Mouse (Mus musculus): ENCODE measurements at regions not wholly inside any gene's neighbourhood (a gene's known extent, or its start where the extent isn't known, plus 50 kb on each side); places are given as distances from the start of the nearest gene placed in this dataset.

DNA sequence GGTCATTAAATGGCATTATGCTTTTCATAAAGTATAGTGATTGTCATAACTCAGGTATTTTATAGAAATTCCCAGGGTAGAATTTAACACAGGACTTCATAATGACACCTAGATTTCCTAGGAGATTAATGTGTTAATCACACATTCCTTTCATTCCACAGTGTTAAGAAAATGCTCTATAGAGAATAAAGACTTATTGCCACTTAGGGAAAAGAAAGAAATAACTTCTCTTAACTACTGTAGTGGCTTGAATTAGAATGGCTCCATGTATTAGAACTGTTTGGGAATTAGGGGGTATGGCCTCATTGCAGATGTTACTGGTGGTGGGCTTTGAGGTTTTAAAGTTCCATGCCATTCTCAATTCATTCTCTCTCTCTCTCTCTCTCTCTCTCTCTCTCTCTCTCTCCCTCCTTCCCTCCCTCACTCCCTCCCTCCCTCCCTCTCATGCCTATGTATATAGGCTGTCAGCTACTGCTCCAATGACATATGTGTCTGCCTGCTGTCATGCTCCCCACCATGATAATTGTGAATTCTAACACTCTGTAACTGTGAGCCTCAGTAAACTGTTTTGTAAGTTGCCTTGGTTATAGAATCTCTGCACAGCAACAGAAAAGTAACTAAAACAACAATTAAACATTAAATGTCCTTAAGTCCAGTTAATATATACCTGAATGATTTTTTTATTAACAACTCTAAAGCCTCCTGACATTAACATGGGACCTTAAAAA lies 425.1 kb upstream of the Depdc1a start:
- DNase-seq (ENCODE audit: low spot score) (no peak), ATAC-seq (ENCODE audit: low FRiP score) (no peak)
- H3K27ac ChIP-seq = no peak overlapping the region
- H3K4me1 ChIP-seq (replicated peaks; ENCODE audit: control insufficient read depth, insufficient read depth, low read length) = no peaks in the 10 kb centered on the region
- H3K9me3 ChIP-seq (ENCODE audit: control insufficient read depth, low read length) = no peaks in the 10 kb centered on the region
- no peak overlapping the region for H3K4me3 ChIP-seq (replicated peaks; ENCODE audit: low read length)
- no peaks in the 10 kb centered on the region for H3K36me3 ChIP-seq (replicated peaks; ENCODE audit: control insufficient read depth, insufficient read depth)
- no peak overlapping the region for H3K9ac ChIP-seq
- no peak overlapping the region for H3K4me2 ChIP-seq (replicated peaks)
- H3K27me3 ChIP-seq (ENCODE audit: control insufficient read depth, insufficient read depth, low read length) = no peaks in the 10 kb centered on the region

DNA sequence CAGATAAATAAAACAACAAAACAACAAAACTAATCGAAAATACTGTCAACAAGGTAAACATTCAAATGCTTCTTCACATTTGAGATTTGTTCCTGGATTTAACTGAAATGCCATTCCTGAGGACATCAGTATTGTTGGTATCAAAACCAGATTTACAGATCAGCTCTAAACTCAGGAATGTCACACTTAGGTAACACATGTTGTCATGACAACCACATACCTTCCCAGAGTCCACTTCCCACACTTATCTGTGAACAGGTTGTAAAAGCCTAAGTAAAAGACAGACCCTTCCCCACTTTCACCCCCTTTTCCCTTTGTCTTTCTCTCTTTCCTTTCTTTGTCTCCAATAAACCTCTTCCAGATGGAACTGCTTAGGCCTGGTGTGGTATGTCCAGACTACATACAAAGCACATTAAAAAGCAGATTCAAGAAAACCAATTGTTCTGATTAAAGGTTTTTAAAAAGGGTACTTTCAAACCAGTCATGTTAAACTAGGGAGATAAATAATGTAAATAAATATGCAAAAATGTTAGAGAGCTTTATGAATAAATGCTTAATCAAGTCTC lies 438.2 kb upstream of the Depdc1a start:
- ATAC-seq (ENCODE audit: low FRiP score) (no peak), DNase-seq (ENCODE audit: low spot score) (no peak)
- 82% methylated on average over 1 of the region's 1 CpGs for WGBS
- Histone ChIP-seq H3K27me3 (ENCODE audit: control insufficient read depth, insufficient read depth, low read length) (no peaks in the 10 kb centered on the region), H3K9ac (no peak overlapping the region), H3K9me3 (ENCODE audit: control insufficient read depth, low read length) (no peaks in the 10 kb centered on the region), H3K4me1 (replicated peaks; ENCODE audit: control insufficient read depth, insufficient read depth, low read length) (no peaks in the 10 kb centered on the region), H3K27ac (no peak overlapping the region), H3K36me3 (replicated peaks; ENCODE audit: control insufficient read depth, insufficient read depth) (no peaks in the 10 kb centered on the region), H3K4me3 (replicated peaks; ENCODE audit: low read length) (no peak overlapping the region), H3K4me2 (replicated peaks) (no peak overlapping the region)

DNA sequence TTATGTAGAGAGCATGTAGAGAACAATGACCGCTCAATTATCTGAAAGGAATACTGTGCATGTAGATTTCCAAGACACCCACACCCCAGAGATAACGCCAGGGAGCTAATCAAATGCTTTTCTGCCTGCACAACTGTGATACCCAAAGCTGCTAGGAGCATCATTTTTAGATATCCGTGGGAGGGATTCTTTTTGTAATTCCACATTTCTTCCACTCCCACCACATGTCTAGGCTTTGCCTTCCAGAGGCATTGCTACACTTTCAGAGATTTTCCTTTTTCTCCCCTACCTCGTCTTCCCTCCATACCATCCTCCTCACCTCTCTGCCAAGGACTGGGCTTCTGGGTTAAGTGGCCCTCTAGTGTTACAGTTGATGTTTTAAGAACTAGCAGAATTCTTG lies 460.4 kb upstream of the Depdc1a start:
- no peak for DNase-seq (ENCODE audit: low spot score)
- H3K36me3 ChIP-seq (replicated peaks; ENCODE audit: control insufficient read depth, insufficient read depth) = no peaks in the 10 kb centered on the region
- WGBS = 70% methylated on average over 4 of the region's 4 CpGs

DNA sequence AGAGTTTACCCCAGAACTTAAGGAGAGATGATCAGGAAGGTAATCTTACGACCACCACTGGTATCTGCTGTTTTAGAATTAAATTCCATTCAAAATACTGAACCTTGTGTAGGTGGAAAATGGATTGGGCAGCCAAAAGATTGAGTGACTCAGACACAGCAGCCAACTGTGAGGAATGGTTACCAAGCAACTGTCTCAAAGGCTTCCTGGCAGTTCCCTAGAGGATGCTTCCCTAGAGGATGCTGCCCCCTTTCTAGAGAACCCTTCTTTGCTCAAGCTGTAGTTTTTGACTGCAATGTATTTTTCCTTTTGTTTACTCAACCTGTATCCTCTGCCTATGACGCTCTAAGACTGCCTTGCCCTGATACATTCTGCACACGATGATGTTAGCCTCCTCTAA lies 463.7 kb upstream of the Depdc1a start:
- Histone ChIP-seq H3K9ac (no peak overlapping the region), H3K9me3 (ENCODE audit: control insufficient read depth, low read length) (no peaks in the 10 kb centered on the region), H3K4me3 (replicated peaks; ENCODE audit: low read length) (no peak overlapping the region), H3K4me1 (replicated peaks; ENCODE audit: control insufficient read depth, insufficient read depth, low read length) (no peaks in the 10 kb centered on the region), H3K27ac (no peak overlapping the region), H3K4me2 (replicated peaks) (no peak overlapping the region), H3K36me3 (replicated peaks; ENCODE audit: control insufficient read depth, insufficient read depth) (no peaks in the 10 kb centered on the region), H3K27me3 (ENCODE audit: control insufficient read depth, insufficient read depth, low read length) (no peaks in the 10 kb centered on the region)
- DNase-seq (ENCODE audit: low spot score) = no peak
- no peak for ATAC-seq (ENCODE audit: low FRiP score)
- 83% methylated on average over 3 of the region's 3 CpGs for WGBS

More for the DNA sequence above, 460.4 kb upstream of the Depdc1a start:
- no peak overlapping the region for H3K4me3 ChIP-seq (replicated peaks; ENCODE audit: low read length)
- no peaks in the 10 kb centered on the region for H3K4me1 ChIP-seq (replicated peaks; ENCODE audit: control insufficient read depth, insufficient read depth, low read length)
- no peak; the same call in 1 of the 2 replicates for ATAC-seq (ENCODE audit: low FRiP score)
- H3K9me3 ChIP-seq (ENCODE audit: control insufficient read depth, low read length) = no peaks in the 10 kb centered on the region
- H3K4me2 ChIP-seq (replicated peaks) = no peak overlapping the region
- no peak overlapping the region for H3K27ac ChIP-seq
- no peak overlapping the region for H3K9ac ChIP-seq
- H3K27me3 ChIP-seq (ENCODE audit: control insufficient read depth, insufficient read depth, low read length) = no peaks in the 10 kb centered on the region

DNA sequence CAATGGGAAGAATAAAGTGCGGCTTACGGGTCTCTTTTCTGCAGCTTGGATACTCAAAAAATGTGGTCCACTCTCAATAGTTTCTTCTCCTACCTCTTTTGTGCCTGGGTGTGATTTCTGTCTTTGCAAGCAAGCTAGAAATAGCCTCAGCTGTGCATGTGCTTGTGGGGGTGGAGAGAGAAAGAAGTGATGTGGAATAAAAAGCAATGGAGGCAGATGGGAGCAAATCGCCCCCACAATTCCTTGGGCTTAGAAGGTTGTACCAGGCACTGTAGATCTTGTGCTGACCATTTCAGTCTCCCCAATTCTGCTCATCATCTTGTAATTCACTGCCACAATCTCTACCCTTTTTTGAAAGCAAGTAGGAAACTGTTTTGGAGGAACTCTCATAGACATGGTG lies 464.6 kb upstream of the Depdc1a start:
- 81% methylated on average over 3 of the region's 3 CpGs for WGBS
- H3K36me3 ChIP-seq (replicated peaks; ENCODE audit: control insufficient read depth, insufficient read depth) = no peaks in the 10 kb centered on the region

DNA sequence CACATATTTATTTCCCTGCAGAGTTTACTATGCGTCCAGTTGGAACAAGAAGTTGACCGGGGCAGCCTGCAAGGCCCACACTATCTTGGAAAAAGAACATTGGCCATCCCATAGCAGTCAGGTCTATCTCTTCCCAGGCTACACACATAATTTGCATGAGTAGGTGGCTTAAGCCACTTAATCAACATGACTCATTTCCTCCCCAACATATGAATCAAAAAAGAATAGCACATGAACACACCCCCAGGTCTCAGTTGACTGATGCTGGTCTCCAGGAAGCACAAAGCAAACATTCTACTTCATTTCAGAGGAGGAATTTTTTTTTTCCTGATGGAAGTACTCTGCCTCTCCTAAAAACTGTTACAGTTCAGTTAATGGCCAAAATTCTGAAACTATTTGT lies 465.3 kb upstream of the Depdc1a start:
- WGBS = 90% methylated on average over 2 of the region's 2 CpGs
- no peaks in the 10 kb centered on the region for H3K36me3 ChIP-seq (replicated peaks; ENCODE audit: control insufficient read depth, insufficient read depth)
- H3K27ac ChIP-seq = no peak overlapping the region
- no peak overlapping the region for H3K4me2 ChIP-seq (replicated peaks)
- H3K9me3 ChIP-seq (ENCODE audit: control insufficient read depth, low read length) = no peaks in the 10 kb centered on the region
- ATAC-seq (ENCODE audit: low FRiP score) (no peak), DNase-seq (ENCODE audit: low spot score) (no peak)
- no peak overlapping the region for H3K9ac ChIP-seq
- no peak overlapping the region for H3K4me3 ChIP-seq (replicated peaks; ENCODE audit: low read length)
- no peaks in the 10 kb centered on the region for H3K27me3 ChIP-seq (ENCODE audit: control insufficient read depth, insufficient read depth, low read length)
- no peaks in the 10 kb centered on the region for H3K4me1 ChIP-seq (replicated peaks; ENCODE audit: control insufficient read depth, insufficient read depth, low read length)

More for the DNA sequence above, 464.6 kb upstream of the Depdc1a start:
- no peak for DNase-seq (ENCODE audit: low spot score)
- no peaks in the 10 kb centered on the region for H3K27me3 ChIP-seq (ENCODE audit: control insufficient read depth, insufficient read depth, low read length)
- no peak overlapping the region for H3K4me3 ChIP-seq (replicated peaks; ENCODE audit: low read length)
- no peak overlapping the region for H3K27ac ChIP-seq
- no peaks in the 10 kb centered on the region for H3K9me3 ChIP-seq (ENCODE audit: control insufficient read depth, low read length)
- no peaks in the 10 kb centered on the region for H3K4me1 ChIP-seq (replicated peaks; ENCODE audit: control insufficient read depth, insufficient read depth, low read length)
- H3K9ac ChIP-seq = no peak overlapping the region
- H3K4me2 ChIP-seq (replicated peaks) = no peak overlapping the region
- no peak for ATAC-seq (ENCODE audit: low FRiP score)

DNA sequence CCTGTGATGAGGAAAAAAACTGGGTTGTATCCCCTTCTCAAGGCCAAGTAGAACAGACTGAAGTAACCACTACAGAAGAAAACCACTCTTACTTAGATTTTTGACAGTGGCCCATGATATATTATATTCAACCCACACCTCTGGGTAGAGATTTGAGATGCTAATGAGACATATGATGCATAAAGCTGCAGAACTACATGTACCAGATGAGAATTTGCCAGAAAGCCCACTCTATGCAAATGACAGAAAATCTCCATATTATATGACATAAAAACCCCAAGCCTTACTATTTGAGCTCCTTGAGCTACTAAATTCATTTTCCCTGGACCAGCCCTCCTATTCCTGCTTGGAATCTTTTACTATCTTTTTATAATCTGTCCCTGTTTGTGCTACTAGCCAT lies 458.4 kb upstream of the Lrrc7 start:
- no peaks in the 10 kb centered on the region for H3K4me1 ChIP-seq (replicated peaks; ENCODE audit: control insufficient read depth, insufficient read depth, low read length)

DNA sequence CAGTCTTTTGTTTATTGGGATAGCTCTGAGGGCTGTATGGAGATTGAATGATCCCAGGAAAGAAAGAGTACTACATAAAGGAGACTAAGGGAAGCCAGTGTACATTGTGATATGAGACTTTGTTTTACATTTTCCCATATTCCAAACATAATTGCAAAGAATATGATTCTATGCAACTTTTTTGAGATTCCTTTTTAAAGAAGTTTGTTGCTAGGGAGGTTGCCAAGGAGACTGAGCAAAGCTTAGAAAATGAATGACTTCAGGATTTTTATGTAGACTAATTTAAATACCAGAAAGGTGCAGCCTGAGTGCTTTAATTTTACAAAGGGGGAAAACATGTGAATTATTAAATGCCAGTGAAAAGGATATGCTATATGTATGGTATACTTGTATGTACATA lies 455.2 kb upstream of the Lrrc7 start:
- no peaks in the 10 kb centered on the region for H3K9me3 ChIP-seq (ENCODE audit: control insufficient read depth, low read length)
- no peak for ATAC-seq (ENCODE audit: low FRiP score)
- DNase-seq (ENCODE audit: low spot score) = no peak
- H3K27me3 ChIP-seq (ENCODE audit: control insufficient read depth, insufficient read depth, low read length) = no peaks in the 10 kb centered on the region
- H3K36me3 ChIP-seq (replicated peaks; ENCODE audit: control insufficient read depth, insufficient read depth) = no peaks in the 10 kb centered on the region
- no peak overlapping the region for H3K4me2 ChIP-seq (replicated peaks)
- no peak overlapping the region for H3K4me3 ChIP-seq (replicated peaks; ENCODE audit: low read length)
- H3K27ac ChIP-seq = no peak overlapping the region
- no peaks in the 10 kb centered on the region for H3K4me1 ChIP-seq (replicated peaks; ENCODE audit: control insufficient read depth, insufficient read depth, low read length)
- no peak overlapping the region for H3K9ac ChIP-seq

More for the DNA sequence above, 458.4 kb upstream of the Lrrc7 start:
- no peak overlapping the region for H3K27ac ChIP-seq
- no peak for ATAC-seq (ENCODE audit: low FRiP score)
- no peak overlapping the region for H3K4me3 ChIP-seq (replicated peaks; ENCODE audit: low read length)
- H3K4me2 ChIP-seq (replicated peaks) = no peak overlapping the region
- DNase-seq (ENCODE audit: low spot score) = no peak
- no peaks in the 10 kb centered on the region for H3K27me3 ChIP-seq (ENCODE audit: control insufficient read depth, insufficient read depth, low read length)
- no peak overlapping the region for H3K9ac ChIP-seq
- H3K9me3 ChIP-seq (ENCODE audit: control insufficient read depth, low read length) = no peaks in the 10 kb centered on the region
- no peaks in the 10 kb centered on the region for H3K36me3 ChIP-seq (replicated peaks; ENCODE audit: control insufficient read depth, insufficient read depth)

DNA sequence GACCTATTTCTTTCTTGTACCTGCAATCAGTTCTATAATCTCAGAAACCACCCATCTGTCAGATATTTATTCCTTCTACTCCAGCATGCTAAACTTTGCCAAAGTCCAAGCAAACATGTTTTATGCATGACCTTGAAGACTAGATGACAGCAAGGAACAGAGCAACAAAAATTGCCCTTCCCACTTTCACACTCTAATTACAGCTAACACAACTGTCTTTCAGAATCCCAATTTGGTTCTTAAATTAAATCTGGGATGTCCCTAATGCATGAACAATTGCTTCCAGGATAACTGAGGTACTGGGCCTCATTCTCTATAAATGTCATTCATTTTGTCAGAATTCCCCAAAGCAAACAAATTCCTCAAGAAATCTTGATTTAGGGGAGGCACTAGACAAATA lies 454.4 kb upstream of the Lrrc7 start:
- Histone ChIP-seq H3K36me3 (replicated peaks; ENCODE audit: control insufficient read depth, insufficient read depth) (no peaks in the 10 kb centered on the region), H3K27me3 (ENCODE audit: control insufficient read depth, insufficient read depth, low read length) (no peaks in the 10 kb centered on the region), H3K9me3 (ENCODE audit: control insufficient read depth, low read length) (no peaks in the 10 kb centered on the region), H3K27ac (no peak overlapping the region), H3K9ac (no peak overlapping the region), H3K4me2 (replicated peaks) (no peak overlapping the region), H3K4me3 (replicated peaks; ENCODE audit: low read length) (no peak overlapping the region), H3K4me1 (replicated peaks; ENCODE audit: control insufficient read depth, insufficient read depth, low read length) (no peaks in the 10 kb centered on the region)
- no peak for ATAC-seq (ENCODE audit: low FRiP score)
- DNase-seq (ENCODE audit: low spot score) = no peak

Measured in hindbrain, embryonic 14.5 days (tissue).